Mouse (Mus musculus): Measurements from ENCODE around the gene Arhgap32. TPM values are rescaled to one million over a fixed set of nuclear protein-coding genes. Genes with fewer than 3 reads are reported as not detected.

The Arhgap32 gene
- polyA plus RNA-seq, 1 experiment: 59.2 TPM

GRCm38 (mm10) chr9:32094351-32095120 lies 21.4 kb upstream of the Arhgap32 start:
- peak overlapping the region; percentile 21 for H3K9ac ChIP-seq (ENCODE audit: low read depth, poor library complexity, severe bottlenecking)
- H3K27me3 ChIP-seq (ENCODE audit: control insufficient read depth, insufficient read depth, low read length, poor library complexity, severe bottlenecking): no peaks in the 10 kb centered on the region
- peaks cover 6% of the 10 kb centered on the region for H3K4me1 ChIP-seq (ENCODE audit: control insufficient read depth, insufficient read depth, low read length)
- no peak overlapping the region for H3K4me3 ChIP-seq (ENCODE audit: low read depth, low read length)
- H3K9me3 ChIP-seq (replicated peaks; ENCODE audit: control insufficient read depth, insufficient read depth, low read length, poor library complexity, severe bottlenecking): no peaks in the 10 kb centered on the region
- H3K27ac ChIP-seq (ENCODE audit: insufficient read depth, low read length): peak overlapping the region; percentile 98
- TF ChIP-seq CTCF (IDR thresholded peaks at IDR 0.05; ENCODE audit: low read depth, low read length) (no peak), EP300 (IDR thresholded peaks at IDR 0.05; ENCODE audit: insufficient read depth, low read depth, low read length) (peak; percentile 54; the same call in 1 of the 2 replicates)
- H3K36me3 ChIP-seq (ENCODE audit: control insufficient read depth, insufficient read depth, low read length, poor library complexity, severe bottlenecking): no peaks in the 10 kb centered on the region

- H3K4me3 ChIP-seq (ENCODE audit: low read depth, low read length): no peak overlapping the region
- H3K9me3 ChIP-seq (replicated peaks; ENCODE audit: control insufficient read depth, insufficient read depth, low read length, poor library complexity, severe bottlenecking): no peaks in the 10 kb centered on the region
- no peaks in the 10 kb centered on the region for H3K36me3 ChIP-seq (ENCODE audit: control insufficient read depth, insufficient read depth, low read length, poor library complexity, severe bottlenecking)
- H3K9ac ChIP-seq (ENCODE audit: low read depth, poor library complexity, severe bottlenecking): 0 out of 2 replicates have a peak overlapping the region, but pooled peaks have one; percentile 87
- no peaks in the 10 kb centered on the region for H3K27me3 ChIP-seq (ENCODE audit: control insufficient read depth, insufficient read depth, low read length, poor library complexity, severe bottlenecking)
- H3K27ac ChIP-seq (ENCODE audit: insufficient read depth, low read length): peak overlapping the region; percentile 98
- no peak for TF ChIP-seq CTCF (IDR thresholded peaks at IDR 0.05; ENCODE audit: low read depth, low read length)
- TF ChIP-seq EP300 (IDR thresholded peaks at IDR 0.05; ENCODE audit: insufficient read depth, low read depth, low read length): peak; percentile 87; the same call in 1 of the 2 replicates
- no peak for TF ChIP-seq POLR2A (IDR thresholded peaks at IDR 0.05; ENCODE audit: insufficient read depth, low read length)
- H3K4me1 ChIP-seq (ENCODE audit: control insufficient read depth, insufficient read depth, low read length): peaks cover 6% of the 10 kb centered on the region
These were observed 20.4 kb upstream of the Arhgap32 start for GRCm38 (mm10) chr9:32095511-32095910.

- Histone ChIP-seq H3K9me3 (replicated peaks; ENCODE audit: control insufficient read depth, insufficient read depth, low read length, poor library complexity, severe bottlenecking) (no peaks in the 10 kb centered on the region), H3K27me3 (ENCODE audit: control insufficient read depth, insufficient read depth, low read length, poor library complexity, severe bottlenecking) (no peaks in the 10 kb centered on the region), H3K9ac (ENCODE audit: low read depth, poor library complexity, severe bottlenecking) (peak overlapping the region; percentile 87), H3K27ac (ENCODE audit: insufficient read depth, low read length) (peak overlapping the region; percentile 98), H3K4me1 (ENCODE audit: control insufficient read depth, insufficient read depth, low read length) (peaks cover 6% of the 10 kb centered on the region), H3K4me3 (ENCODE audit: low read depth, low read length) (peak overlapping the region; percentile 76), H3K36me3 (ENCODE audit: control insufficient read depth, insufficient read depth, low read length, poor library complexity, severe bottlenecking) (no peaks in the 10 kb centered on the region)
- no peak for TF ChIP-seq POLR2A (IDR thresholded peaks at IDR 0.05; ENCODE audit: insufficient read depth, low read length)
- TF ChIP-seq EP300 (IDR thresholded peaks at IDR 0.05; ENCODE audit: insufficient read depth, low read depth, low read length): no peak
- TF ChIP-seq CTCF (IDR thresholded peaks at IDR 0.05; ENCODE audit: low read depth, low read length): no peak
These were observed 19.4 kb upstream of the Arhgap32 start for GRCm38 (mm10) chr9:32096541-32096940.

GRCm38 (mm10) chr9:32097123-32097522 lies 18.8 kb upstream of the Arhgap32 start:
- Histone ChIP-seq H3K9ac (ENCODE audit: low read depth, poor library complexity, severe bottlenecking) (peak overlapping the region; percentile 87), H3K27ac (ENCODE audit: insufficient read depth, low read length) (peak overlapping the region; percentile 80), H3K4me1 (ENCODE audit: control insufficient read depth, insufficient read depth, low read length) (peaks cover 6% of the 10 kb centered on the region), H3K9me3 (replicated peaks; ENCODE audit: control insufficient read depth, insufficient read depth, low read length, poor library complexity, severe bottlenecking) (no peaks in the 10 kb centered on the region), H3K27me3 (ENCODE audit: control insufficient read depth, insufficient read depth, low read length, poor library complexity, severe bottlenecking) (no peaks in the 10 kb centered on the region), H3K36me3 (ENCODE audit: control insufficient read depth, insufficient read depth, low read length, poor library complexity, severe bottlenecking) (no peaks in the 10 kb centered on the region), H3K4me3 (ENCODE audit: low read depth, low read length) (peak overlapping the region; percentile 74)
- TF ChIP-seq EP300 (IDR thresholded peaks at IDR 0.05; ENCODE audit: insufficient read depth, low read depth, low read length) (no peak), POLR2A (IDR thresholded peaks at IDR 0.05; ENCODE audit: insufficient read depth, low read length) (no peak), CTCF (IDR thresholded peaks at IDR 0.05; ENCODE audit: low read depth, low read length) (no peak)

GRCm38 (mm10) chr9:32098425-32099155 lies 17.3 kb upstream of the Arhgap32 start:
- H3K4me3 ChIP-seq (ENCODE audit: low read depth, low read length): no peak overlapping the region
- no peak overlapping the region for H3K9ac ChIP-seq (ENCODE audit: low read depth, poor library complexity, severe bottlenecking)
- H3K9me3 ChIP-seq (replicated peaks; ENCODE audit: control insufficient read depth, insufficient read depth, low read length, poor library complexity, severe bottlenecking): no peaks in the 10 kb centered on the region
- H3K27me3 ChIP-seq (ENCODE audit: control insufficient read depth, insufficient read depth, low read length, poor library complexity, severe bottlenecking): no peaks in the 10 kb centered on the region
- no peak for TF ChIP-seq CTCF (IDR thresholded peaks at IDR 0.05; ENCODE audit: low read depth, low read length)
- no peak overlapping the region for H3K27ac ChIP-seq (ENCODE audit: insufficient read depth, low read length)
- no peaks in the 10 kb centered on the region for H3K36me3 ChIP-seq (ENCODE audit: control insufficient read depth, insufficient read depth, low read length, poor library complexity, severe bottlenecking)
- peaks cover 4% of the 10 kb centered on the region for H3K4me1 ChIP-seq (ENCODE audit: control insufficient read depth, insufficient read depth, low read length)

- Histone ChIP-seq H3K4me1 (ENCODE audit: control insufficient read depth, insufficient read depth, low read length) (peaks cover 2% of the 10 kb centered on the region), H3K27ac (ENCODE audit: insufficient read depth, low read length) (no peak overlapping the region), H3K9ac (ENCODE audit: low read depth, poor library complexity, severe bottlenecking) (no peak overlapping the region), H3K27me3 (ENCODE audit: control insufficient read depth, insufficient read depth, low read length, poor library complexity, severe bottlenecking) (no peaks in the 10 kb centered on the region), H3K4me3 (ENCODE audit: low read depth, low read length) (no peak overlapping the region), H3K36me3 (ENCODE audit: control insufficient read depth, insufficient read depth, low read length, poor library complexity, severe bottlenecking) (no peaks in the 10 kb centered on the region), H3K9me3 (replicated peaks; ENCODE audit: control insufficient read depth, insufficient read depth, low read length, poor library complexity, severe bottlenecking) (no peaks in the 10 kb centered on the region)
- TF ChIP-seq EP300 (IDR thresholded peaks at IDR 0.05; ENCODE audit: insufficient read depth, low read depth, low read length) (no peak), CTCF (IDR thresholded peaks at IDR 0.05; ENCODE audit: low read depth, low read length) (no peak), POLR2A (IDR thresholded peaks at IDR 0.05; ENCODE audit: insufficient read depth, low read length) (no peak)
These were observed 15.4 kb upstream of the Arhgap32 start for GRCm38 (mm10) chr9:32100561-32100960.

All from ES-Bruce4 (cell line).